In the genomic region with DNA sequence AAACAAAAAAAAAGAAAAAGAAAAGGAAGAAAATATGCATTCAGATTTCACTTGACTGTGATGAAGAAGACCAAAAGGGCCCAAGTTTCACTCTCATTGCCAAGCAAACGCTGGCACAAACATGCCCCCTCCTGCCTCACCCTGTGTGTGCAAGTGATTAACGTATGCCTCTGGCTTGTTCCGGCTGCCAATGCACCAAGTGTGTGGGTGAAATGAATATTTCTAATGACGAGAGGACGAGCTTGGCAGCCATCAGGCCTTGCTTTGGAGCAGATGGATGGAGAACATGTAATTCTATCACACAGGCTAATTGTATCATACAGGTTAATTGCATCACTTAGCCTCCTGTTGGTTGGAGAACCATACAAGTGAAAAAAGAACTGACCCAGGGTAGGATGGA, we compare ENCODE assay signal across 15 mouse cellular contexts.
DNase-seq lines count a peak whose midpoint lies in the region.
"Had no signal": no experiment of that assay in that cellular context is flagged by ENCODE, and none has a peak within 500 bp of the region (broad histone marks: within the 10 kb centered on the region; RNA-seq: fewer than 3 reads in every experiment).

No protein-coding gene starts in this region.

- no peak overlapping the region for H3K27ac ChIP-seq in limb, embryonic 10.5 days
- H3K27ac ChIP-seq: embryonic facial prominence, embryonic 13.5 days had no signal

- H3K9me3 ChIP-seq in limb, embryonic 10.5 days (replicated peaks): no peaks in the 10 kb centered on the region

- DNase-seq in gastrocnemius, adult 18-20 months (ENCODE audit: low spot score): peak; percentile 29
- no peak for DNase-seq in gastrocnemius, postnatal 25 days
- DNase-seq in cerebellum, adult 11-12 months: peak; percentile 70
- DNase-seq in cerebellum, postnatal 25 days: peak; percentile 59 to 71
- DNase-seq in layer of hippocampus, adult 9-10 months (ENCODE audit: low spot score): peak; percentile 59
- no peak for DNase-seq in spleen, postnatal 36 days (ENCODE audit: low spot score in 2 of 2)
- no peak for DNase-seq in limb, embryonic 10.5 days (ENCODE audit: low spot score)
- no peak for DNase-seq in frontal cortex, postnatal 10 days (ENCODE audit: low spot score in 2 of 2)
- DNase-seq: adrenal gland, postnatal 36 days; heart, postnatal 14 days; kidney, adult 9 months; lung, adult 18-20 months had no signal

- H3K27me3 ChIP-seq in limb, embryonic 10.5 days (ENCODE audit: low read depth, poor library complexity, severe bottlenecking): no peaks in the 10 kb centered on the region
- H3K27me3 ChIP-seq: embryonic facial prominence, embryonic 13.5 days; megakaryocyte, embryonic 14.5 days had no signal

- 87% methylated on average over 5 of the region's 5 CpGs for WGBS in limb, embryonic 10.5 days

- H3K4me3 ChIP-seq in limb, embryonic 10.5 days: no peak overlapping the region
- H3K4me3 ChIP-seq: embryonic facial prominence, embryonic 13.5 days; megakaryocyte, embryonic 14.5 days had no signal

- H3K4me1 ChIP-seq in limb, embryonic 10.5 days: no peaks in the 10 kb centered on the region
- H3K4me1 ChIP-seq: embryonic facial prominence, embryonic 13.5 days; megakaryocyte, embryonic 14.5 days had no signal

- no peaks in the 10 kb centered on the region for H3K36me3 ChIP-seq in limb, embryonic 10.5 days
- H3K36me3 ChIP-seq: embryonic facial prominence, embryonic 13.5 days; G1E had no signal

Comparison
In these comparisons a context has a peak if more than half of its experiments do, and no peak if none do; other contexts are left out.
1. DNase-seq: peak in gastrocnemius, adult 18-20 months (single experiment), cerebellum, adult 11-12 months (single experiment), cerebellum, postnatal 25 days (2 of 2) and layer of hippocampus, adult 9-10 months (single experiment); none in gastrocnemius, postnatal 25 days (single experiment), spleen, postnatal 36 days (0 of 2), limb, embryonic 10.5 days (single experiment) and frontal cortex, postnatal 10 days (0 of 2).